Mouse (Mus musculus): ENCODE data around the gene Nsg1.

Gene Nsg1

DNA sequence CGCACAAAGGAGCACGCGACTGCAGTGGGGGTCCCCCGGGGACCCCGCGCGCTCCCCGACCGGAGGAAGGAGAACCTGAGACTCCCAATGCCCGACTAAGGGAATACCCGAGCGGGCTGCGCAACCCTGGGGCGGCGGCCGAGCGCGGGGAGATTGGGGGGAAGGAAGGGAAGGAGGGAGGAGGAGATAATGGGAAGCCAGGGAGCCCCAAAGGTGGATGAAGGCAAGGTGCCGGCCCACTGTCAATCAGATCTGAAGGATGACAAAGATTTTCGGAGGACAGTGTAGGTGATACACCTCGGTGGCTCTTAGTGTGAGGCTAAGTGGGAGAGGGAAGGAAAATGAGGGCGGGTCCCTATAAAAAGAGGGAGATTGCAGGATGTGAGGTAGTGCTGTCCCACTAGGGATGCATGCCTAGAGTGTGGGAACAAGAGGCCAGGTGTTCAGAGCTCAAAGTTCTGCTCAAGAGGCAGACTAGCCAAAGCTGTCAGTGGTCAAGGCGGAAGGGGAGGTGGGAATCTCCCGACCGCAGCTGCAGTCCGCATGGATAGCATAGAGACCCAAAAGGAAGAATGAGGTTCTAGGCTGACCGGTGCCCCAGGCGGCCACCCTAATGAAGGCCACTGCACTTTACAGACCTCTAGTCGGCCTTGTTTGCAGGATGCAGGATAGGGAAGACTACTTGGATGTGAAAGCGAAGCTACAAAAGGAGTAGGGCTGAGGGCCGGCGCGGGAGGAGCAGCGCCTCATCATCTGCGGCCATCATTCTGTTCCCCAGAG, at the start of gene Nsg1:
TSS of gene Nsg1 (minus strand) at position 274 of the 780 bp plus-strand sequence.
- peak; percentile 39 for DNase-seq (ENCODE audit: low spot score)

DNA sequence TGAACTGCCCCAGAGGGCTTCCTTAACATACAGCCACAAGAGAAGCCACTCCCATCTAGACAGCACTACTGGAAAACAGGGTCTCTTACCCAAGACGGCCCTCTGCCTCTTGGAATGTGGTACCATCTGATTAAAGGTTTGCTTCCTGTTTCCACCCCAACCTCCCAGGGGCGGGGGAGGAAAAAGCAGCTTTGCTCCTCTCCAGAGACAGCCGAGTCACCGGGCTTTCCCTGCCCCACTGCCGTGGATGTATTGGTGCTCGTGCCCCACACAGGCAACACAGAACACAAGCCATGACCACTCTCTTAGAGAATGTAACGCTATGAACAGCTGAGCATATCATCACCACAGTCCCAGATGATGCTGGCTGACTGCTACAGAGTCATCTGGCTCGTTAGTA, 49.3 kb upstream of the Nsg1 start:
- DNase-seq (ENCODE audit: low spot score), result no peak

DNA sequence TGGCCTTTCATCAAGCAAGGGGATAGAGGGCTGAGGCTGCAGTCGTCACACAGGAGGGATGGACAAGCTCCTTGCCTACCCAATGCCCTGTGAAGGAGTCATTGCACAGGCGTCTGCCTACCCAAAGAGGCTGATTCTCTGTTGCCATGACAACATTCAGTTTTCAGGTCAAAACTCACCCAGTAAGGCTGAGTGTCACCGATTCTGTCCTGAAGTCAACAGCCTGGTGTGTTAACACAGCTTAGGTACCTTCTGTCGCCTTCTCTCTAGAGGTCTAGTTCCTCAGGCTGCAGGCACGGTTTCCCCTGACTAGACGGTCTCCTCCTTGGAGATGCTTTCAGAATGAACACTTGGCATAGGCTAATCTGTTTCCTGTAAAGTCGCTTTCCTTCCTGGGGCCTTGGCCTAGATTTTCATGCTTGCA, 45.6 kb upstream of the Nsg1 start:
- DNase-seq (ENCODE audit: low spot score), result no peak

DNA sequence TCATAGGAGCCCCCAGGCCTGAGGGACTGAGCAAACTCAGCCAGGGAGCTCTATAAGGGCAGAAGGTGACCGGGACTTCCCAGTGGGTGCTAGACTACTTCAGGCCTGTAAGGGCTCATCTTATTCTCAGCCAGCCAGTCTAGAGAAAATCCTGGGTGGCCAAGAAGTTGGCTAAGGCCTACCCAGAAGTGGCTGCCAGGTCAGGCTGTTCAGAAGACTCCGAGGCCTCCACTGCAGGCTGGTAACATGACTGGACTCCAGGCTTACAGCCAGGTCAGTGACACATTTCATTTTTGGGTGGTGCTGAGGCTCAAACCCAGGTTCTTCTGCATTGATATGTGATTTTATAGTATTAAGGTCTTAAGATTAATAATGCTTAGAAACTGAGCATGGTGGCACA, 40.0 kb upstream of the Nsg1 start:
- DNase-seq (ENCODE audit: low spot score), result no peak

DNA sequence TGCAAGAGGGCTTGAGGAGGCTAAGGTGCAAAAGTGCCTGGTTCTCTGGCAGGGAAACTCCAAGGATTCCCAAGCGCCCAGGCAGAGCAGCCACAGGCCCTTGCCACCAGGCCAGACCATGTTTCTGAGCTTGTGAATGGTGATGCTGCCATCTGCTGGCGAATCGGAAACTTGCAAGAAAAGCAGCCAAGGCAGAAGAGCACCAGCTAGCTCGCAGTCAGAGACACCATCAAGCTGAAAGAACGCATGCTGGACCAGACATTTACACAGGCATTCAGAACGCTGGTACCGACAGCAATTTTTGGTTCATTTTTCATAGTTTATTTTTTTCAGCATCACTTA, 37.7 kb upstream of the Nsg1 start:
- peak; percentile 94 for DNase-seq (ENCODE audit: low spot score)

- DNase-seq (ENCODE audit: low spot score), result no peak
Observed at GRCm38 (mm10) chr5:38196821-38197481, 37.2 kb upstream of the Nsg1 start.

- DNase-seq (ENCODE audit: low spot score), result no peak
Observed at GRCm38 (mm10) chr5:38195941-38196340, 36.2 kb upstream of the Nsg1 start.

- no peak for DNase-seq (ENCODE audit: low spot score)
Observed at GRCm38 (mm10) chr5:38194946-38195345, 35.2 kb upstream of the Nsg1 start.

DNA sequence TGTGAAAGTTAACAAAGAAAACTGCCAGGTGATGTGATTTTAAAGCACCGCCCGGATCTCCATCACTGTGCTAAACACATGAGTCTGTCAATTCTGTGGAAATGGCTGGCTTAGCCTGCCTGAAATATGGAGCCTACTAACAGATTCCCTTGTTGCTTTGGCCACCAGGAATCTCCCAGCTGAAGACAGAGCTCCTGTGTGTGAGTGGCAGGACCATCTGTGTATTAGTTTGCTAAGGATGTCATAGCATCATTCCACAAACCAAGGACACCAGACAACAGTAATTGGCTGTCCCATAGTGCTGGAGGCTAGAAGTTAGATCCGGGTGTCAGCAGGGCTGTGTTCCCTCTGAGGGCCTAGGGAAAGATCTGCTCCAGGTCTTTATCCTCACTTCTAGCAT, 31.2 kb upstream of the Nsg1 start:
- no peak for DNase-seq (ENCODE audit: low spot score)

DNA sequence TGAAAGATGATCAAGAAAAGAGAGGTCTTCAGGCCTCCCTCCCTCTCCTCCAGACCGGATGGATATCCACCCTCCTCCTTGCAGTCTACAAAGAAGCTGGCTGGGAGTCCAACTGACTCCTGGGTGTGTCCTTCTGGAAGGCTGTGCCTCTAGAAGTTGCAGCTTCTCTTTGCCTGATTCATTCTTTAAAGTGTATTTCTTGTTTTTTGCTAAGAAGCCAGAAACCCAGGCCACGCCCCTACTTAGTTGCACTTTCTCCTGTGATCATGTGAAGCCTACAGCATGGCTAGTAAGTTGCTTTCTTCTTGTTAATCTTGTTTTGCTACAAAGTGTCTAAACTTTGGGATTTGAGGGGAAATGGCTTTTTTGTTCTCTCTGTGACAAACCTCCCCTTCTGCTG, 27.3 kb upstream of the Nsg1 start:
- DNase-seq (ENCODE audit: low spot score), result no peak

DNA sequence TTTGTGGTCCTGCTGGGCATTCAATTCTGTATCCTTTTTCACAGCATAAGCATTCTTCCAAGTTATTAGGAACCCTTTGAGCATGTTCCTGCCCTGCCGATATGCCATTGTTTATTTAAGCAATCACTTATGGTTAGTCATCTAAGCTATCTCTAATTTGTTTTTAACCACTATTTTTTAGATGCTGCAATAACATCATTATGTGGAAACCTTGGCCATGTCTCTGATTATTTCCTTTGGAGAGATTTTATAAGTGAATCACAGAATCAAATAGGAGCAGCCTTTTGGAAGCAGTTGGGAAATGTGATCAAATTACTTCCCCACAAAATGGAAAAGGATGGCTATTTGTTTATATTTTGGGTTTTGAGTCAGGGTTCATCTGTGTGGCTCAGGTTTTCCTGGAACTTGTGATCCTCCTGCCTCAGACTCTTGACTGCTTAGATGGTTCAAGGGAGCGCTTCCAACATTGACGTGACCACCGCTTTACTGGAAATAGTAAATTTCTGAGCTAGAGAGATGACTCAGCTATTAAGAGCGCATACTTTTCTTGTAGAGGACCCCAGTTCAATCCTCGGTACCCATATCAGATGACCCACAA, 25.1 kb upstream of the Nsg1 start:
- no peak for DNase-seq (ENCODE audit: low spot score)

DNA sequence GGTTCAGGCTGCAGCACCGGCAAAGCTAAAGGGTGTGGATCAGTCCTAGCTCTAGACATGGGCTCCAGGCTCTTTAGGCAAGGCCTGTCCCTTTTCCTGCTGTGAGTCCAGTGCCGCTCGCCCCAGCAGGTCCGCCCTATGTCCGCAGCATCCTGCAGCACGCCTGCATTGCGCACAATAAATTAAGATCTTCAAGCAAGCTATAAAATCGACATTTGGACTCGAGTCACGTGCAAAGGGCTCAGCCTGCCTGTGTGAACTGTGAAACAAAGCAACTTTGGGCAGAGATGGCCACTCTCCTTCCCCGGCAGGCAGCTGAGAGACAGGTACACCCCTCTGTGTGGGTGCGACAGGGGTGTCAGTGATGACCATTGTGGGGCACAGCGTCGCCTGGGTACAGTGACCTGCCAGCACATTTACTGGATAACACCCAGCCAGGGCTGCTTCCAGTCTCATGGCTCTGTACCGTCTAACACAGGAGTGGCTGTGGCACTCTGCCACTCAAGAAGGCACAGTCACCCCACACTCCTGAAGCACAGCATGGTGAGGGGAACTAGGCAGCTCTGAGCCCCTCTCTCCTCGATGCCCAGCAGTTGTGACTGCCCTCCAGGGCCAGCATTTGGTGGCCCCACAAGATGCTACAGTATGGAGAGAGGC, 14.7 kb upstream of the Nsg1 start:
- no peak for DNase-seq (ENCODE audit: low spot score)

DNA sequence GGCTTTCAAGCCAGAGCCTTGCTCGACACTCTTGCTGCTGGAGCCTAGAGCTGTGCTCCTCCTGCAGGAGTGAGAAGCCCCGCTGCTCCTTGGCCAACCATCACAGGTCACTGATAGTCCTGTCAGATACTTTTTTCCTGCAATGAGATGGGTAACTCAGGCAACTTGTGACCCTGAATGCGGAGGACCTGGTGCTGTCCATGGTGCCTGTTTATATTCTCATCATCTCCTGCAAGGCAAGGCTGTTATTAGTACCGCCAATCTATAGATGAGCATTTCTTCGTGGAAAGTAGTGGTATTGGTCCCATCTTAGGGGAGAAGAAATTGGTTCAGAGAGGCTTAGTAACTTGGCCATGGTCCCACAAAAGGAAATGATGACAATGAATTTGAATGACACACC, 14.1 kb upstream of the Nsg1 start:
- DNase-seq (ENCODE audit: low spot score), result peak; percentile 36

DNA sequence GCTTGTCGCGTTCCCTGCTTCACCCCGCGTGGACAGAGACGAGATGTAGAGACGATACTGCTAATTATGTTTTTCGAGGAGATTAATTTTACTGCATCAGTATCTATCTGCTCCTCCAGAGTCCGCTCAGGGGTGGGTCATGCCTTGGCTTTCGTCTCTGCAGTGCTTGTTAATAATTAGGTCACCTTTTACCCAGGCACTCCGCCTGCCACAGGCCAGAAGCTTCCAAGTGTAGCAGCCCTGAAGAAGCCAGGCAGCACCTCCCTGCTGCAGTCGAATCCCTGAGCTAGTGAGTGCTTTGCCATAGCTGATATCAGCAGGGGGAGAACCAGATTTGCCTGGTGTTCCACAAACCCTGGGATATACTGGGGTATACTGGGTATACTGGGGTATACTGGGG, 8.8 kb upstream of the Nsg1 start:
- no peak for DNase-seq (ENCODE audit: low spot score)

DNA sequence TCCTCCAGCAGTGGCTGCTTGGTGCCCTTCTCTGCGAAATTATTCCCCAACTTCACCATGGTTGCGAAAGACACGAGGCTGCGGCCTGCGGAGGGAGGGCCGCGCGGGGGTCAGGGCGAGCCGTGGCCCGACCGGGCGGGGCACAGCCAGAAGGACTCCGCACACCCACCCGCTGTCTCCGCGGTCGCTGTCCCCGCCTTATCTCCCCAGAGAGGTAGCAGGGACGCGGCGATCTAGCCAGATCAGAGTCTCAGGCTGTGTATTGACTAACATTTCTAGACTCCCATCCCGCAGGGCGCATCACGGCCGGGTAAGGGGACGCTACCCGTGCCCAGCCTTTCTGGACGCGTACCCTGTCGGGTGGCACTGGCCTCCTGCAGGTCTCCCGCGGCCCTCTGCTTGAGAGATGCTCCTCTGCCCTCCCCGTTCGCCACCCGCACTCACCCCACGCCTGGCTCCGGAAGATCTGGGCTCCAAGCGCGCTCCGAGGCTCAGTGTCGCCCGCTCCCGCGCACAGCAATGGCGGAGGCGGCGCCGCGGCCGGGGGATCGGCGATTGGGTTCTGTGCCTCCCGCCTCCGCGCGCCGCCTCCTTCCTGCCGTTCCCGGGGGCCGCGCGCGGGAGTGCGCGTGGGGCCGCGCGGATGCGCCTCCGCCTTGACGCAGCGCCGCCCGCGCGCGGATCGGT, 617 bp downstream of the Nsg1 start:
- DNase-seq (ENCODE audit: low spot score), result peak; percentile 66

- peak; percentile 56 for DNase-seq (ENCODE audit: low spot score)
Observed at GRCm38 (mm10) chr5:38158501-38158946, 1.2 kb downstream of the Nsg1 start.

GRCm38 (mm10) chr5:38157481-38158020, 2.2 kb downstream of the Nsg1 start:
- no peak for DNase-seq (ENCODE audit: low spot score)

GRCm38 (mm10) chr5:38153636-38154035, 6.1 kb downstream of the Nsg1 start:
- DNase-seq (ENCODE audit: low spot score), result no peak

DNA sequence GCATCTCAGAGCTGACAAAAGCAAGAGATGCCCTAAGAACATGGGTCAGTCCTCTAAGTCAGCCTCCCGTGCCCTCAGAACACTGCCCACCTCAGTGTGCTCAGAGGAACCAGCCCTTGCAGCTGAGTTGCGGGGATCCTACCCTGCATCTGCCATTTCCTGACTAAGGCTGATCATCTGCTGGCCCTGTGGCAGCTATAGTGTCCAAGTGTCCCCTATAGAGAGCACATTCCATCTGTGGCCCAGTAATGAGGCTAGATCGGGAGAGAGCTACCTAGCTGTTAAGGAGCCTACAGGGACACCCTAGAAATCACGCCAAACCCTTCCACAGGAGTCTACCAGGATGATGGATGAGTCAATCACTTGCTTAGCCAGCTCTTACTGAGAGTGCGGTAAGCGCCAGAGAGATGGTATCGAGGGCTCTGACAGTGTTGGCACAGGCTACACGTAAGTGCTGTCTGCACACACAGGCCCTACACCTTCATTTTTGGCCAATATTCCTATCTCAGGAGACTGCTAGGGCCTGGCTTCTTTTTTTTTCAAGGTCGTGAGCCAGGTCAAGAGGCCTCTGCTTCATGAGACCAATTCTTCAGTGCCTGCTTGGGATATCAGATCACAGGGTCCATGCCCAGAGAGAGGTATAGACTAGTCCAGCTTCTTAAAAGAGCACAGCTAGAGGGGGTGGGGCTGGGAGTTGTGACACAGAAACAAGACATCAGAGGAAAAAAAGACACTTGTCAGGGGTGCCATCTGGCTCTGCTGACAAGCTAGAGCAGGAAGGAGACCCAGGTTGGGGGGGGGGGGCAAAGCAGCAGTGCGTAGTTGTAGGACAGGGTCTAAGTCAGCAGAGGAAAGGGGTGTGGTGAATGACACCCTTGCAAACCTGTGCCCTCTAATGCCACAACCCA, 7.3 kb downstream of the Nsg1 start:
- no peak for DNase-seq (ENCODE audit: low spot score)

DNA sequence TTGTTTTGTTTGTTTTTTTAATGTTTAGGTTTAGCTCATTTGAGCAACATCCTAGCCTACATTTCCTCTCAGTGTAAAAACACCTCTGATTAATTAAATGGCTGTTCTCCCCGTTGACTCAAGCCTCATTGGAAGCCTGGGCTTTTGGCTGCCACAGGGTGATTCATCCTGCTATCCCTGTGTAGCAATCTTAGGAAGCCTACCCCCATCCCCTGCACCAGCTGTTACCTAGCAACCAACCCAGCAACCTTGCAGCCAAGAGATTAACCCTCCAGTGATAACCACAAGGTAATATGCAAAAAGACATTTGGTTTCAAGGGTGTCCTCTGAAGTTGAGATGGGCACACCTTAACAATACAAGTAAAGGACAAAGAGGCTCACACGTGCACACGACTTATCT, 8.4 kb downstream of the Nsg1 start:
- DNase-seq (ENCODE audit: low spot score), result no peak

- DNase-seq (ENCODE audit: low spot score), result no peak
Observed at GRCm38 (mm10) chr5:38146524-38146923, 13.2 kb downstream of the Nsg1 start.

Measured in embryo, embryonic 10.5 days (tissue).